Mouse (Mus musculus): ENCODE results near the gene Gm4353. TPM values are rescaled to one million over a fixed set of nuclear protein-coding genes. Genes with fewer than 3 reads are reported as not detected.

The Gm4353 gene
- total and polyA plus RNA-seq, 2 experiments from 2014 or later: 0.19 to 0.25 TPM

DNA sequence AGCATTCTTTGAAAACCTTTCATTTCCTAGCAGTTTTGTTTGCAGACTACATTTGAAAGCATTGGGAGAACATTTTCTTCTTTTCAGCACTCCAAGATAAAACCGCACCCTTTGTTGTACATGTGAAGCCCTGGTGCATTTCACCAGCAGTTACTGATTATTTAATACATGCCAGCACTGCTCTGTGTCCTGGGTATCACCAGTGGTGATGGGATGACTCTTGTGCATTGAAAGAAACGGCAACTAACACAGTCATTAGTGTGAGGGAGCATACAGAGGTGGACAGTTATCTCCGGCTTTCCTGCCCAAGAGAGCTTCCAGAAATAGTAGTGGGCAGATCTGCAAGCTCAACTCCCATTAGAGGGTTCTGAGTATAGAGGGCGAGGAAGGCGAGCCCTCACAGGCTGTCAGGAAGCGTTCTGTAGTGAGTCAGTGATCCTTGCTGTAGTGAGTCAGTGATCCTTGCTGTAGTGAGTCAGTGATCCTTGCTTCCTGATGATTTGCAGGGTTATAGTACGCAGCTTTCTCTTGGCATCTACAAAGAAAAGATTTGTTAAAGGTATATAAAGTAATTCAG lies 15.6 kb upstream of the Gm4353 start:
- ATAC-seq (ENCODE audit: insufficient read depth, low read depth): peak; percentile 91
- Histone ChIP-seq H3K9ac (replicated peaks; ENCODE audit: low read depth, low read length) (no peak overlapping the region), H3K4me2 (ENCODE audit: low read depth, low read length) (peak overlapping the region; percentile 21; the same call in 1 of the 2 replicates), H3K27ac (ENCODE audit: low read depth) (peak overlapping the region; percentile 67), H3K36me3 (replicated peaks; ENCODE audit: control insufficient read depth, insufficient read depth, low read length) (peaks cover 19% of the 10 kb centered on the region), H3K27me3 (ENCODE audit: control insufficient read depth, insufficient read depth, low read length) (no peaks in the 10 kb centered on the region), H3K4me1 (ENCODE audit: control insufficient read depth, insufficient read depth) (peaks cover 12% of the 10 kb centered on the region), H3K4me3 (ENCODE audit: low read depth, low read length) (no peak overlapping the region), H3K9me3 (replicated peaks; ENCODE audit: control insufficient read depth, low read length) (no peaks in the 10 kb centered on the region)
- DNase-seq (ENCODE audit: low spot score): peak; percentile 70
- WGBS: 23% methylated on average over 7 of the region's 7 CpGs
- TF ChIP-seq EP300 (IDR thresholded peaks at IDR 0.05; ENCODE audit: low read depth): no peak
- no peak for TF ChIP-seq CTCF (IDR thresholded peaks at IDR 0.05; ENCODE audit: low read depth)

DNA sequence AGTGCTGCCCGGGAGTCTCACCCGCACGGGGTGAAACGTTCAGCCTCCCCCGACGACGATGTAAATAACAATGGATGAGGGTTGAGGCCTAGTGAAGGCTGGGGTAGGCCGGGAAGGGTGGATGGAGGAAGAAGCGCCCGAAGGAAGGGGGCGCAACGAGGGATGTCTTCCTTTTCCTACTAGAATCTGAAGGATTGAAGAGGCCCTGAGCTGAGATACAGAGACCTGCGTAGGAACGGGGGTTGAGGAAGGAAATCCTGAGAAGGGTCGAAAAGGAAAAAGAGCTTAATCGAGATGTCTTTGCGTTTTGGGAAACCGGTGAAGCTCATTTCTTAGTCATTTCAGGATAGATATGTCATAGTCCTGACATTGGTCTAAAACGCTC lies 9.0 kb upstream of the Gm4353 start:
- TF ChIP-seq CTCF (IDR thresholded peaks at IDR 0.05; ENCODE audit: low read depth): no peak; the same call in 1 of the 2 replicates
- TF ChIP-seq EP300 (IDR thresholded peaks at IDR 0.05; ENCODE audit: low read depth): no peak
- Histone ChIP-seq H3K9ac (replicated peaks; ENCODE audit: low read depth, low read length) (peak overlapping the region; percentile 66), H3K27me3 (ENCODE audit: control insufficient read depth, insufficient read depth, low read length) (no peaks in the 10 kb centered on the region), H3K4me3 (ENCODE audit: low read depth, low read length) (peak overlapping the region; percentile 57), H3K4me2 (ENCODE audit: low read depth, low read length) (peak overlapping the region; percentile 76), H3K36me3 (replicated peaks; ENCODE audit: control insufficient read depth, insufficient read depth, low read length) (no peaks in the 10 kb centered on the region), H3K9me3 (replicated peaks; ENCODE audit: control insufficient read depth, low read length) (no peaks in the 10 kb centered on the region), H3K27ac (ENCODE audit: low read depth) (peak overlapping the region; percentile 87), H3K4me1 (ENCODE audit: control insufficient read depth, insufficient read depth) (peaks cover 15% of the 10 kb centered on the region; the same call in 1 of the 2 replicates)
- DNase-seq (ENCODE audit: low spot score): peak; percentile 76
- ATAC-seq (ENCODE audit: insufficient read depth, low read depth): peak; percentile 66
- under 1% methylated on average over 19 of the region's 19 CpGs for WGBS

- Histone ChIP-seq H3K4me1 (ENCODE audit: control insufficient read depth, insufficient read depth) (peaks cover 15% of the 10 kb centered on the region; the same call in 1 of the 2 replicates), H3K9ac (replicated peaks; ENCODE audit: low read depth, low read length) (peak overlapping the region; percentile 66), H3K36me3 (replicated peaks; ENCODE audit: control insufficient read depth, insufficient read depth, low read length) (no peaks in the 10 kb centered on the region), H3K4me2 (ENCODE audit: low read depth, low read length) (peak overlapping the region; percentile 76), H3K27me3 (ENCODE audit: control insufficient read depth, insufficient read depth, low read length) (no peaks in the 10 kb centered on the region), H3K27ac (ENCODE audit: low read depth) (peak overlapping the region; percentile 87), H3K4me3 (ENCODE audit: low read depth, low read length) (peak overlapping the region; percentile 57), H3K9me3 (replicated peaks; ENCODE audit: control insufficient read depth, low read length) (no peaks in the 10 kb centered on the region)
- no peak for TF ChIP-seq EP300 (IDR thresholded peaks at IDR 0.05; ENCODE audit: low read depth)
- TF ChIP-seq CTCF (IDR thresholded peaks at IDR 0.05; ENCODE audit: low read depth): peak; percentile 12; the same call in 1 of the 2 replicates
- under 1% methylated on average over 38 of the region's 38 CpGs for WGBS
- peak; percentile 98 for DNase-seq (ENCODE audit: low spot score)
- peak; percentile 100 for ATAC-seq (ENCODE audit: insufficient read depth, low read depth)
Observed at GRCm38 (mm10) chr7:116092710-116093465, 8.5 kb upstream of the Gm4353 start.

DNA sequence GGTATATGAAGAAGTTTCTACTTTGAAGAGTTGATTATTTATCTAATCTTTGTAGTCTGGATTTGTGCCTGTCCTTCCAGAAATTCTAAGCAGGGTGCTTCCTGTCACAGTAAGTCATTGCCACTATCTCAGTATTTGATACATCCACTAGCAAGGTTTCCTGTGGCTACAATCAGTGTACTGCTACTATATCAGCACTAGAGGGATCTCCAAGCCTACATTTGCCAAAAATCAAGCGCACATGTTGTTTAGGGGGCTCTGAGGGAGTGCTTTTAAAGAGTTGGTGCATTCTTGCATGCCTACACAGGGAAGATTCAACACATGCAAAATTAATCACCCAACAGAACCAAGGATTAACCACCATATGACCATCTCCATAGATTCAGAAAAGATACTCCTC lies 23.7 kb downstream of the Gm4353 start:
- WGBS: 30% methylated on average over 1 of the region's 1 CpGs
- no peaks in the 10 kb centered on the region for H3K4me1 ChIP-seq (ENCODE audit: control insufficient read depth, insufficient read depth)
- H3K4me3 ChIP-seq (ENCODE audit: low read depth, low read length): no peak overlapping the region
- H3K36me3 ChIP-seq (replicated peaks; ENCODE audit: control insufficient read depth, insufficient read depth, low read length): no peaks in the 10 kb centered on the region
- H3K9me3 ChIP-seq (replicated peaks; ENCODE audit: control insufficient read depth, low read length): no peaks in the 10 kb centered on the region
- H3K4me2 ChIP-seq (ENCODE audit: low read depth, low read length): no peak overlapping the region
- no peak for TF ChIP-seq EP300 (IDR thresholded peaks at IDR 0.05; ENCODE audit: low read depth)
- TF ChIP-seq CTCF (IDR thresholded peaks at IDR 0.05; ENCODE audit: low read depth): peak; percentile 55
- no peak overlapping the region for H3K27ac ChIP-seq (ENCODE audit: low read depth)
- ATAC-seq (ENCODE audit: insufficient read depth, low read depth) (no peak), DNase-seq (ENCODE audit: low spot score) (no peak)
- H3K9ac ChIP-seq (replicated peaks; ENCODE audit: low read depth, low read length): no peak overlapping the region
- H3K27me3 ChIP-seq (ENCODE audit: control insufficient read depth, insufficient read depth, low read length): no peaks in the 10 kb centered on the region

DNA sequence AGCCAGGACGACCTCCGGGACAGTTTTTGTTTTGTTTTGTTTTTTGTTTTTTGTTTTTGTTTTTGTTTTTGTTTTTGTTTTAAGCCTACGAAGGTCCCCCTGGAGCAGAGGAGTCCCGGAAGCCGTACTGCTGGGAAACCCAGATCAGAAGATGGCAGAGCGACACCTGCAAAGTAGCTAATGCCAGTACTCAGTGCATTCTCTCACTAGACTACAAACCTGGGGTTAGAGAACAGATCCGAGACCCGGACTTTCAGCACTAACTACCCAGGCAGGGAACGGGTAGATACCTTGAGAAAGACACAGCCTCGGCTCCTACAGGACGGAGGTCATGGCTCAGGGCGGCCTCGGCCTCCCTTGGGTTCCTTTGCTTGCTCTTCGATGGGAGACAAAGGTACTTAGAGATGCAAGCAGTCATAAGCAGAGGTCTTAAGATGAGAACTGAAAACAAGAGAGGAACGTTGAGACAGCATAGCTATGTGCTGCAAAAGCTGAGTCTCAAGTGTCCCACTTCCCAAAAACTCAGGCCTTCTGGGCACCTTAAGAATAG lies 43.9 kb downstream of the Gm4353 start:
- TF ChIP-seq CTCF (IDR thresholded peaks at IDR 0.05; ENCODE audit: low read depth) (no peak), EP300 (IDR thresholded peaks at IDR 0.05; ENCODE audit: low read depth) (no peak)
- H3K4me3 ChIP-seq (ENCODE audit: low read depth, low read length): peak overlapping the region; percentile 57
- H3K4me2 ChIP-seq (ENCODE audit: low read depth, low read length): peak overlapping the region; percentile 98
- peaks cover 9% of the 10 kb centered on the region; the same call in 1 of the 2 replicates for H3K4me1 ChIP-seq (ENCODE audit: control insufficient read depth, insufficient read depth)
- H3K9me3 ChIP-seq (replicated peaks; ENCODE audit: control insufficient read depth, low read length): no peaks in the 10 kb centered on the region
- peaks cover 22% of the 10 kb centered on the region for H3K27me3 ChIP-seq (ENCODE audit: control insufficient read depth, insufficient read depth, low read length)
- no peak overlapping the region for H3K27ac ChIP-seq (ENCODE audit: low read depth)
- 27% methylated on average over 15 of the region's 15 CpGs for WGBS
- DNase-seq (ENCODE audit: low spot score) (no peak), ATAC-seq (ENCODE audit: insufficient read depth, low read depth) (peak; percentile 9; the same call in 1 of the 2 replicates)
- no peaks in the 10 kb centered on the region for H3K36me3 ChIP-seq (replicated peaks; ENCODE audit: control insufficient read depth, insufficient read depth, low read length)
- no peak overlapping the region for H3K9ac ChIP-seq (replicated peaks; ENCODE audit: low read depth, low read length)

Data from heart, postnatal 0 days (tissue).